Mouse (Mus musculus) small intestine, adult 2 months (tissue): ENCODE results near the gene Fndc3b. TPM values are rescaled to one million over a fixed set of nuclear protein-coding genes. Genes with fewer than 3 reads are reported as not detected.

Source experiments
- H3K27ac ChIP-seq: fragments of 200-500 bp; 2 replicates; pipeline ENCODE4 v1.5.1; 2012; ENCODE audit warnings: low read depth, low read length, control low read depth, inconsistent platforms; ENCODE audit not compliant: insufficient read depth
- H3K27me3 ChIP-seq: fragments of 200-500 bp; 2 replicates; pipeline ENCODE4 v1.6.1; 2012; ENCODE audit warnings: mild to moderate bottlenecking, moderate library complexity, low read length, inconsistent platforms; ENCODE audit not compliant: control insufficient read depth, insufficient read depth
- H3K36me3 ChIP-seq: fragments of 200-500 bp; 2 replicates; pipeline ENCODE4 v1.6.1; 2012; ENCODE audit warnings: mild to moderate bottlenecking, low read length, control low read depth, inconsistent platforms; ENCODE audit not compliant: control insufficient read depth, insufficient read depth
- H3K4me1 ChIP-seq: fragments of 200-500 bp; 2 replicates; pipeline ENCODE4 v1.6.1; 2012; ENCODE audit warnings: low read length, inconsistent platforms, mixed read lengths; ENCODE audit not compliant: control insufficient read depth, insufficient read depth, insufficient read length
- H3K4me3 ChIP-seq: fragments of 200-500 bp; 2 replicates; pipeline ENCODE4 v1.5.1; 2012; ENCODE audit warnings: low read depth, mild to moderate bottlenecking, control low read depth, inconsistent platforms, low read length, moderate library complexity
- CTCF ChIP-seq: fragments of 200-500 bp; IDR thresholded peaks from 2 replicates; pipeline ENCODE4 v1.5.1; 2012; ENCODE audit warnings: low read depth, mild to moderate bottlenecking, control low read depth, inconsistent platforms, low read length, moderate library complexity, mixed read lengths; ENCODE audit not compliant: insufficient replicate concordance, insufficient read length; ENCODE audit errors: extremely low read depth
- POLR2A ChIP-seq: fragments of 200-500 bp; IDR thresholded peaks from 2 replicates; pipeline ENCODE4 v1.6.1; 2012; ENCODE audit warnings: low read depth, mild to moderate bottlenecking, control low read depth, inconsistent platforms, low read length, moderate library complexity
- WGBS: fragments of 180-500 bp; shearing (Covaris S2); methylation state at CpG from one replicate; pipeline ENCODE4 v1.1.7; 2018; 5-methylcytosine and 5-hydroxymethylcytosine counted together
- polyA plus RNA-seq: library from polyadenylated mRNA; depleted of rRNA; stranded (reverse); fragments of >200 nt; gene quantifications from 2 replicates; pipeline ENCODE4 v1.2.3, GENCODE M21; 2012; rRNA removed

The Fndc3b gene
- polyA plus RNA-seq: 5.8 and 6.2 TPM in 2 replicates

DNA sequence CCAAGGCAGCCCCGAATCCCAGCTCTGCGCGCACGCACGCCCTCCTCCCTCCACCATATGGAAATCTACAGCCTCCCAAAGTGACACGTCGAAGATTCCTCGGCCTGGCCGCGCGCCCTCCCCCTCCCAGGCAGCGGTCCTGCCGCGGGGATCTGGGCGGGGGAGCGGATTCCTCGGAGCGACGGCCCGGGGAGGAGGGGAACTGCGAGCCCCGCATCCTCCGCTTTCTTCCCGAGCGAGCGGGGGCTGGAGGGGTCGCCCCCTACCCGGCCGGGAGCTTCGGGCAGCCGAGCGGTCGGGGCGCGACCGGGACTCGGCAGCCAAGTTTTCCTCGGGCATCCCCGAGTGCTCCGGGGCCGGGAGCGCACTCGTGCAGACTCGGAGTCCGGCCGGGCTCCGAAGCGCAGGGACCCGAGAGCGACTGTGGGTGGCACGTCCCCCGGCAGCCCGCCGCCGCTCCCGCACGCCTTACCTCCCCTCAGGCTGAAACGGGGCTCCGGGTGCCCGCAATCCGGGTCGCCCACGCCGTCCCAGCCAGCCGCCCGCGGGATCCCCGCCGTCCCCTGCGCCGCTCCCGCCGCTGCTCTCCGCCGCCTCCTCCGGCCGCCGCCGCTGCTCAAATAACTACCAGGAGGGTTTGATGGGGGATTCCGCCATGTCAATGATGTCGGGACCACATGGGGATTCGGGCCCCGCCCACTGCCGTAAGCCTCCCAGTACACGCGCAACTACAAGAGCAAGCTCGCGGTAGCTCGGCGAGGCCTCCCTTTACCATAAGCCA lies at the start of gene Fndc3b:
Gene Fndc3b, minus strand, starts transcription at position 660 of the 781 bp plus-strand sequence.
- under 1% methylated on average over 90 of the region's 90 CpGs for WGBS
- Histone ChIP-seq H3K4me1 (0 out of 2 replicates have a peak, but pooled peaks cover 3% of the 10 kb centered on the region), H3K36me3 (no peaks in the 10 kb centered on the region), H3K27ac (peak within 1 kb of the TSS; percentile 67), H3K27me3 (no peaks in the 10 kb centered on the region), H3K4me3 (peak within 1 kb of the TSS; percentile 97)
- no peak for TF ChIP-seq CTCF
- peak; percentile 92 for TF ChIP-seq POLR2A

DNA sequence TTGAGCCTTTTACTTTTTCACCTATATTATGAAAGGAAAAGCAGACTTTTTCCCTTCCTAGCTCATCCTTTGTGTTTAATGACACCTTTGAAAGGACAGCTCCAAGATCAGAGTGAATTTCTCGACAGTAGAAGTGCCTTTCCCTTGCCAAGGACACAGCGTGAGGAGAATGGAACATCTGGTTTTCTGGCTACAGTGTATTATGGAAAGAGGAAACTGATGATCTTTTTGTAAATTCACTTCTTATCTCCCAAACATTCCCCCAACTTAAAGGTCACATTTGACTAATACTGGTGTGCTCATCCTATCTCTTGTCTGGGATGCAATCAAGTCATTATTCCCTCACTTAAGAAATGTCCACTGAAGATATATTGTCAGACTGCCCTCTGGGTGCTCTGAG lies 49.2 kb upstream of the Fndc3b start:
- no peaks in the 10 kb centered on the region for H3K36me3 ChIP-seq
- no peaks in the 10 kb centered on the region for H3K4me1 ChIP-seq
- H3K27me3 ChIP-seq: no peaks in the 10 kb centered on the region
- no peak for TF ChIP-seq CTCF
- no peak for TF ChIP-seq POLR2A
- no peak overlapping the region for H3K4me3 ChIP-seq
- H3K27ac ChIP-seq: no peak overlapping the region
- 67% methylated on average over 2 of the region's 2 CpGs for WGBS

DNA sequence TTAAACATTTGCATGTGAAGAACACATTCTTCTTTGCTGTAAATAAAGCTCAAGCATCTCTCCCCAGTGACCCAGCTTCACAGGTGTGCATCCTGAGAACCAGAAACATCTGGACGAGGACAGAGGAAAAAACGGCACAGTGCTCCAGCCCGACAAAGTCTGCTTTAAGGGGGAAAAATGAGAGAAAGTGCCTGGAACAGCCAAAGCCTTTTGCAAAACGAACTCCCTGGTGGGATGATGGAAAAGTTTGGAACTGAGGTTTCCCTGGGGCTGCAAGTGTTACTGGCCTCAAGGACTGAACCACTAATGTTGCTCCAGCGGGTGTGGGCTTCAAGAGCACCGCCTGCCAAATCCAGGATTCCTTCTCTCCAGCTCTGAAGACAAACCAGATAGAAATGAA lies 47.9 kb upstream of the Fndc3b start:
- no peaks in the 10 kb centered on the region for H3K27me3 ChIP-seq
- no peaks in the 10 kb centered on the region for H3K36me3 ChIP-seq
- no peak overlapping the region for H3K4me3 ChIP-seq
- TF ChIP-seq POLR2A: no peak
- TF ChIP-seq CTCF: no peak
- H3K27ac ChIP-seq: no peak overlapping the region
- no peaks in the 10 kb centered on the region for H3K4me1 ChIP-seq
- WGBS: 64% methylated on average over 6 of the region's 6 CpGs

- H3K27me3 ChIP-seq: no peaks in the 10 kb centered on the region
- 45% methylated on average over 5 of the region's 5 CpGs for WGBS
- no peak overlapping the region for H3K27ac ChIP-seq
- no peak overlapping the region for H3K4me3 ChIP-seq
- H3K4me1 ChIP-seq: no peaks in the 10 kb centered on the region
- no peaks in the 10 kb centered on the region for H3K36me3 ChIP-seq
- TF ChIP-seq CTCF (no peak), POLR2A (no peak)
Measured at GRCm38 (mm10) chr3:27751657-27752056, 40.5 kb upstream of the Fndc3b start.

GRCm38 (mm10) chr3:27751156-27751555 lies 40.0 kb upstream of the Fndc3b start:
- no peak overlapping the region for H3K27ac ChIP-seq
- no peaks in the 10 kb centered on the region for H3K4me1 ChIP-seq
- H3K36me3 ChIP-seq: no peaks in the 10 kb centered on the region
- WGBS: 49% methylated on average over 5 of the region's 5 CpGs
- TF ChIP-seq CTCF: no peak
- TF ChIP-seq POLR2A: no peak
- H3K27me3 ChIP-seq: no peaks in the 10 kb centered on the region
- no peak overlapping the region for H3K4me3 ChIP-seq

GRCm38 (mm10) chr3:27745651-27746050 lies 34.5 kb upstream of the Fndc3b start:
- TF ChIP-seq CTCF: no peak
- no peak for TF ChIP-seq POLR2A
- Histone ChIP-seq H3K4me3 (no peak overlapping the region), H3K36me3 (no peaks in the 10 kb centered on the region), H3K27me3 (no peaks in the 10 kb centered on the region), H3K4me1 (peaks cover 2% of the 10 kb centered on the region; the same call in 1 of the 2 replicates), H3K27ac (no peak overlapping the region)
- 97% methylated on average over 9 of the region's 9 CpGs for WGBS

GRCm38 (mm10) chr3:27744754-27745153 lies 33.6 kb upstream of the Fndc3b start:
- Histone ChIP-seq H3K4me1 (peaks cover 2% of the 10 kb centered on the region; the same call in 1 of the 2 replicates), H3K4me3 (no peak overlapping the region), H3K27ac (no peak overlapping the region), H3K36me3 (no peaks in the 10 kb centered on the region), H3K27me3 (no peaks in the 10 kb centered on the region)
- no peak for TF ChIP-seq CTCF
- no peak for TF ChIP-seq POLR2A
- 27% methylated on average over 7 of the region's 7 CpGs for WGBS
